Mouse (Mus musculus): ENCODE results near the gene Sars. TPM values are rescaled to one million over a fixed set of nuclear protein-coding genes. Genes with fewer than 3 reads are reported as not detected.

Sars gene
- polyA plus RNA-seq (2012): 172 and 175 TPM in 2 replicates

- no peak for TF ChIP-seq GATA1 (IDR thresholded peaks at IDR 0.05; ENCODE audit: low read length)
Observed at GRCm38 (mm10) chr3:108444698-108445365, at the start of gene Sars. Gene Sars (minus strand): TSS chr3:108445209.

- no peak for TF ChIP-seq GATA1 (IDR thresholded peaks at IDR 0.05; ENCODE audit: low read length)
Observed at GRCm38 (mm10) chr3:108489968-108490367, 45.0 kb upstream of the Sars start.

GRCm38 (mm10) chr3:108484749-108485148 is 39.7 kb upstream of the Sars start:
- no peak for TF ChIP-seq GATA1 (IDR thresholded peaks at IDR 0.05; ENCODE audit: low read length)

GRCm38 (mm10) chr3:108478800-108479199 is 33.8 kb upstream of the Sars start:
- no peak for TF ChIP-seq GATA1 (IDR thresholded peaks at IDR 0.05; ENCODE audit: low read length)

- no peak for TF ChIP-seq GATA1 (IDR thresholded peaks at IDR 0.05; ENCODE audit: low read length)
Observed at GRCm38 (mm10) chr3:108476761-108477619, 32.0 kb upstream of the Sars start.

- no peak for TF ChIP-seq GATA1 (IDR thresholded peaks at IDR 0.05; ENCODE audit: low read length)
Observed at GRCm38 (mm10) chr3:108475496-108475895, 30.5 kb upstream of the Sars start.

- TF ChIP-seq GATA1 (IDR thresholded peaks at IDR 0.05; ENCODE audit: low read length): no peak
Observed at GRCm38 (mm10) chr3:108474969-108475368, 30.0 kb upstream of the Sars start.

- no peak for TF ChIP-seq GATA1 (IDR thresholded peaks at IDR 0.05; ENCODE audit: low read length)
Observed at GRCm38 (mm10) chr3:108467760-108468159, 22.8 kb upstream of the Sars start.

GRCm38 (mm10) chr3:108466425-108466824 is 21.4 kb upstream of the Sars start:
- TF ChIP-seq GATA1 (IDR thresholded peaks at IDR 0.05; ENCODE audit: low read length): no peak

GRCm38 (mm10) chr3:108458866-108459265 is 13.9 kb upstream of the Sars start:
- TF ChIP-seq GATA1 (IDR thresholded peaks at IDR 0.05; ENCODE audit: low read length): no peak

- no peak for TF ChIP-seq GATA1 (IDR thresholded peaks at IDR 0.05; ENCODE audit: low read length)
Observed at GRCm38 (mm10) chr3:108458380-108458779, 13.4 kb upstream of the Sars start.

GRCm38 (mm10) chr3:108454172-108454571 is 9.2 kb upstream of the Sars start:
- no peak for TF ChIP-seq GATA1 (IDR thresholded peaks at IDR 0.05; ENCODE audit: low read length)

GRCm38 (mm10) chr3:108451969-108452368 is 7.0 kb upstream of the Sars start:
- no peak for TF ChIP-seq GATA1 (IDR thresholded peaks at IDR 0.05; ENCODE audit: low read length)

GRCm38 (mm10) chr3:108445366-108445705 is 327 bp upstream of the Sars start:
- no peak for TF ChIP-seq GATA1 (IDR thresholded peaks at IDR 0.05; ENCODE audit: low read length)

GRCm38 (mm10) chr3:108444029-108444428 is 980 bp downstream of the Sars start:
- TF ChIP-seq GATA1 (IDR thresholded peaks at IDR 0.05; ENCODE audit: low read length): no peak

GRCm38 (mm10) chr3:108436380-108436714 is 8.7 kb downstream of the Sars start:
- no peak for TF ChIP-seq GATA1 (IDR thresholded peaks at IDR 0.05; ENCODE audit: low read length)
